Mouse (Mus musculus) large intestine, adult 2 months (tissue): ENCODE data around the gene Etv3. TPM values are rescaled to one million over a fixed set of nuclear protein-coding genes. Genes with fewer than 3 reads are reported as not detected.
A peak's percentile ranks its signal among the peaks of the same experiment; 100 is the strongest.
"Not testable (repeated sequence)": the region's sequence is repeated elsewhere in the genome, so short reads cannot be mapped to it uniquely, and the experiment has no call there.

ENCODE experiments used
- DNase-seq: peaks from one replicate; pipeline ENCODE4 v3.0.0-alpha.2; 2012; ENCODE audit warnings: low read depth, low spot score
- WGBS: fragments of 180-500 bp; shearing (Covaris S2); methylation state at CpG from one replicate; pipeline ENCODE4 v1.1.7; 2018; 5-methylcytosine and 5-hydroxymethylcytosine counted together
- polyA plus RNA-seq: library from polyadenylated mRNA; depleted of rRNA; stranded (reverse); fragments of >200 nt; gene quantifications from 2 replicates; pipeline ENCODE4 v1.2.3, GENCODE M21; 2012; rRNA removed

Etv3 gene
- polyA plus RNA-seq, 1 experiment, result 13.1 TPM

DNA sequence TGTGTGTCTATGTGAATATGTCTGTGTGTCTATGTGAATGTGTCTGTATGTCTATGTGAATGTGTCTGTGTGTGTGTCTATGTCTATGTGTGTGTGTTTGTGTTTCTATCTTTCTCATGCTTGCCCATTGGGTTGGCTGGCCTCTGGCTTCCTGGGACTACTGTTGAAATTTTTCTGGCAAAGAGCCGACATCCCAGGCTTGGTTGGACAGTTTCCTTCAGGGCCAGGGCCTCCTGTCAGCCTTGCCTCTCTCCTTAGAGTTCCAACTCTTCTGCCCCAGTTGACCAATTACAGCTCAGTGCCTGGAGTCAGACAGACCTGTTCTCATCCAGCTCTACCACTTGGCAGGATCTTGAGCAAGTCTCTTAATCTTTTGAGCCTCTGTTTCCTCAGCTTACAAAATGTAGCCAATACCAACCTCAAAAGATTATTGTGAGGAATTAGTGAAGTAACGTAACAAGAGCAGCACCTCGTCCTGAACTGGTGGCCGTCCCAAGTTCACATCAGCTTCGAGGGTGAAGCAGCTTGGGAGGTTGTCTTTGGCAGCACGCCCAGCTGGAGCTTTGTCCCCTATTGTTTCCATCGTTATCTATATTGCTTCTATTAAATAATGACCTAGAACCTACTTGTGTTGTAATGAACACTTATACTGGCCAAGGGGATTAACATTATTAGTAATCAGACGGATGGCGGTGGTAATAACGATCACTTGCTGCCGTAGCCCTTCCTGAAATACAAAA lies 28.2 kb downstream of the Etv3 start:
- WGBS, result 44% methylated on average over 11 of the region's 11 CpGs
- DNase-seq, result no peak

DNA sequence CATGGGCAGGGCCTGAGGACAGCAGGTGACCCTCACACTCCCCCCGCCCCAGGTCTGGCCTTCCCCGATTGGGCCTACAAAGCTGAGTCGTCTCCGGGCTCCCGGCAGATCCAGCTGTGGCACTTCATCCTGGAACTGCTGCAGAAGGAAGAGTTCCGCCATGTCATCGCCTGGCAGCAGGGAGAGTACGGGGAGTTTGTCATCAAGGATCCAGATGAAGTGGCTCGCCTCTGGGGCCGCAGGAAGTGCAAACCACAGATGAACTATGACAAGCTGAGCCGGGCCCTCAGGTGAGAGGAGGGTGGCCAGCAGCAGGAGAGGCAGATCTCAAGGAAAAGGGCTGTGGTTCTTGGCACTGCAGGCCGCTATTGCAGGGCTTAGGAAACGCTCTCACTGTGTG lies 29.7 kb downstream of the Etv3 start:
- WGBS, result 83% methylated on average over 13 of the region's 13 CpGs
- DNase-seq, result not testable (repeated sequence)

DNA sequence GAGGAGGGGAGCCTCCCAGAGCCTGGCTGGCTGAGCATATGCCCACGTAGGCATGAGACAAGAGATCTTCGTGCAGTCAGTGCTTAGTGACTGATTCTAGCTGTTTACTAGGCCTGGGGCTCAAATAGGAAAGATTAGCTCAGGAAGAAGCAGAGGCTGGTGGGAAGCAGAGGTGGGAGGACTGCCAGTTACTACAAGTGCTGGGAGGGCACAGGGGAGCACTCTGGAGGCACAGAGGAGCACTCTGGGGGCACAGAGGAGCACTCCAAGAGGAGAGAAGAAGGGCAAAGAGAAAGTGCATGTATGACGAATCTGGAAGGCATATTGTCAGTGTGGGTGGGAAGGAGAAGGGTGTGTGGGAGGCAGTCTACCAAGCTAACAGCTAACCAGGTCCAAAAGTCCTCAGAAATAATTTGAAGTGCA lies 30.9 kb downstream of the Etv3 start:
- 44% methylated on average over 3 of the region's 3 CpGs for WGBS
- DNase-seq, result peak; percentile 16

DNA sequence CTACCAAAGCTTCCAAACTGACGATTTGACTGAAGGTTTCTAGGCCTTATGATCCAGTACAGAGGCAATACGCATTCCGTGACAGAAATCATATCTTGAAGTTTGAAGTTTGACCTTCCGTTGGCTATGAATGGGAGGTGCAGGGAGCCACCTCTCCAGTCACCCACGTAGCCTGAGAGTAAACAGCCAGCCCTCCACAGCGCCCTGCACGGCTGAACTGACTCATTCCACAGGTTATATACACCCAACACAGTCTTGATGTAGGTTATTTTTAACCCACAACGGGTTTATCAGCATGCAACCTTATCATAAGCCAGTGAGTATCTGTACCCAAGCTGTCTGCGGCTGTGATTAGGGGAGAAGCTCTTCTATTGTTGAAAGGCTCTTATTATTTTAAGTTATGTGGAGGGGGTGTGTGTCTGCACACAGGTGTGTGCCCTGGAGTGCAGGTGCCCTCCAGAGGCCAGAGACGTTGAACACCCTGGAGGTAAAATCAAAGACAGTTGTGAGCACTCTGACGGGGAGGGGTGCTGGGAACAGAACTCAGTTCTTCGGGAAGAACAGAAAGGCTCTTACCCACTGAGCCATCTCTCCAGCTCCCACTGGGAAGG lies 31.6 kb downstream of the Etv3 start:
- DNase-seq, result peak; percentile 59
- 40% methylated on average over 12 of the region's 12 CpGs for WGBS

DNA sequence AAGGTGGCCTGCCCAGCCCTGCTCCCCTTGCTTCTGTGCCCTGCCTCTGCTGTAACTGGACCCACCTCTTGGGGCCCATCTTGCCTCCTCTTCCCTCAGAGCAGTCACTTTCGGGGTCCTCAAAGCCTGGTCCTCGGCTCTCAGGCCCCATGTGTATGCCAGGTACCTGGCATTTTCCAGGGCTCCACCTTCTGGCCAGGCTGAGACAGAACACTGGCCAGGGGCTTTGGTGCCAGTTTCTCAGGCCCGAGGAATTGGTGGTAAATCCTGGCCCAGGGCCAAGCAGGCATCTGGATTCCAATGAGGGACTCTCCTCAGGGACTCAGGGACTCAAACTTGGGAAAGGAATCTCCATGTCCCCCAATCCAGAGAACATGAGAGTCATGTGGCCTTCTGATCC lies 34.9 kb downstream of the Etv3 start:
- DNase-seq, result no peak
- WGBS, result 48% methylated on average over 3 of the region's 3 CpGs

DNA sequence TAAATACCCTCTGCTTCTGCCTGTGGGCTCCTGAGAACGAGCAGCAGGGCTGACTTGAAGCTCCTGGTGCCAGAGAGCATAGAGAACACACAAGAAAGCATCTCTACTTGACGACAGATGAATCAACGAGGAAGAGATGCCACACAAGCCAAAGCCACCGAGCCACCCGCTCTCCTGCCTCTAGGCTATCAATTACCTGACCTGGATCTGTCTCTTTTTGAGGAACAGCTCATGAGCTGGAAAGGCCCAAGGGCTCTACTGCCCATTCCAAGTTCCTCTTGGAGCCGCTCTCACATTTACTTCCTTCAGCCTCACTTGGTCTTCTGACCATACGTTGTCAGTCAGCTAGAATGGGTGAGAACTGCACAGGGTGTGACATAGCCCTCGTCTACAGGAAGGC lies 36.2 kb downstream of the Etv3 start:
- 58% methylated on average over 8 of the region's 8 CpGs for WGBS
- DNase-seq, result no peak

DNA sequence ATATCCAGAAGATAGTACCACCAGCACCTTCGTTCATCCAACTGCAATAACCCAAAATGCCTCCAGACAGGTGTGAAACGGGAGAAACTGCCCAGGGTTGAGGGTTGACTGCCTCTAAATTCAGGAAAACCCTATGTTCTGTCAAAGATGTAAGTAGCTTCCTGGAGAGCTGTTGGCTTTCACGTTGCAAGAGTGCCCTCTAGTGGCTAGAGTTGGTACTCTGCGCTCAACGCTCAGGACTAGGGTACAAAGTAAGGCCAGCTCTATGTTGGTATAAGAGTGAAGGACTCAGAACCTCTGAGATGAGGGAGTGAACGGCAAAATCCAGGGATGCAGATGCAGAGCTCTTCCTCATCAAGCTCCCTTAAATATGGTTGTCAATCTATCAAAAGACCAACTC lies 37.2 kb downstream of the Etv3 start:
- DNase-seq, result peak; percentile 69
- under 1% methylated on average over 6 of the region's 6 CpGs for WGBS

DNA sequence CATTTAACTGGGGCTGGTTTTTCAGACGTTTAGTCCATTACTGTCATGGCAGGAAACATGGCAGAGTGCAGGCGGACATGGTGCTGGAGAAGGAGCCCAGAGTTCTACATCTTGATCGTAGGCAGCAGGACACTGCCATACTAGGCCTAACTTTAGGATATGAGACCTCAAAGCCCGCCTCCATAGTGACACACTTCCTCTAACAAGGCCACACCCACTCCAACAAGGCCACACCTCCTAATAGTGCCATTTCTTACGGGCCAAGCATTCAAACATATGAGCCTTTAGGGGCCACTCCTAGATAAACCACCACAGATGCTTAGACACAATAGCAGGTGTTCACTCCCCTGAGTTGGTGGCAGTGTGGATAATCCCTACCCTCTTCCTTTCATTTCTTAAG lies 38.3 kb downstream of the Etv3 start:
- no peak for DNase-seq
- WGBS, result 71% methylated on average over 5 of the region's 5 CpGs

DNA sequence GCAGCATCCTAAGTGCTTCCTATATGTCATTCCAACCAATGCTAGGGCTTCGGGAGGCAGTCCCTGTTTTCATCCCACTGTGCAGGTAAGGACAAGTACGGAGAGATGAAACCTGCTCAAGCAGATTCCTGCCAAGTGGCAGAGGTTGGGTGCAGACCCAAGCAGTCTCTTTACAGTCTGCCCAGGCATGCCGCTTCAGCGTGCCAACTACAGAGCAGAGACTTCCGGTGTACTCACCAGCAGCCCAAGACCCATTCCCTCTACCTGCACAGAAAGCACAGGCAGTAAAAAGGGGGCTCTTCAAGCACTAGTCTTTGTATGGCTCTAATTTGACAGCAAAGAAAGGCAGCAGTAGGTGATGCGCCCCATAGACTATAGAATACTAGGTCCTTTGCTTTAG lies 40.4 kb downstream of the Etv3 start:
- DNase-seq, result no peak
- 77% methylated on average over 6 of the region's 6 CpGs for WGBS

DNA sequence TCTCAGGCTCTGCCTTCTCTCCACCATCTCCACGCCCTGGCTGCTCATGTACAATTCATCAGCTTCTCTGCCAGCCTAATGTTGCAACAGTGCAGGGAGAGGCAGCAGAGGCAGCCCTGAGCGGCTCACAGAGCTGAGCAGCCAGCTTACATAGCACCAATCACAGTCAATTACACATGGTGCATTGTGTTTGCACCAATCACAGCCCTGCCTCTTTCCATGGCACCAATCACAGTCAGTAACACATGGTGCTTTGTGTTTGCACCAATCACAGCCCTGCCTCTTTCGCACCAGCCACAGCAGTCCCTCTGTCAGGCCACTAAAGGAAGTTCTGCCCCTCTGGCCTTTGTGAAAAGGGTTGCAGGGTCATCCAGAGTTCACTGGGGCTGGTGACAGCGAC lies 40.9 kb downstream of the Etv3 start:
- peak; percentile 48 for DNase-seq

DNA sequence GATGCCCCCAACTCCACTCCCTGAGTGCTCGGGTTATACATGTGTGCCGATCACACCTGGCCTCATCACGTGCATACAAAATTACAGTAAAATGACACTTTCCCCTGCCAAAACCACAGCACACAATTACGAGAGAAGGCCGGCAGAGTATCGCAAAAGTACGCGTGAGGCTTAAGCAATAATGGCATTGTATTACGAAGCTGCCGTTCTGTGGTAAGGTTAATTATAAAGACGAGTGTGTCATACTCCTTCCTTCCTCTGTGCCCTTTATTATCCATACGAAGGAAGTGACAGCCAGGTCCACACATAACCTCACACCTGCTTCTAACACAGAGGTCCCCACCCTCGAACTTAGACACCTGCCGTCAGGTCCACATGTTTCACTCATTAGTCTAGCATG lies 42.3 kb downstream of the Etv3 start:
- 79% methylated on average over 14 of the region's 14 CpGs for WGBS
- no peak for DNase-seq

More for the DNA sequence above, 40.9 kb downstream of the Etv3 start:
- WGBS, result 5% methylated on average over 4 of the region's 4 CpGs

DNA sequence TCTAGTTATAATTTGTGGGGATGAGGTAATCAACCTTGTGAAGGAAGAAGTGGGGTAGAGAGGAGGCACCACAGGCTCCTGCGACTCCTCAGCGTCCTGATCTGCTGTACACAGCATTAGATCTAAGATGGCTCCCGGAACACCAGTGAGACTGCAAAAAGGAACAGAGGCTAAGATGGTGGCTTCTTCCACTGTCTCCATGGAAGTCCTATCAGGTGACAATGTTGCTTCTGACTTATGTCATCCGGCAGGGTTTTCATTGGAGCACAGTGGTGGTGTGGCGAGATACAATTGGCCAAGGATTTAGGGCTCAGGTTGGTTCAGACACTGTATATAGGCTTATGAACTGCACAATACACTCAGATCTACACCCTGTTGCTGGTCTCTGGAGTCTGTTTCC lies 43.5 kb downstream of the Etv3 start:
- 95% methylated on average over 5 of the region's 5 CpGs for WGBS
- DNase-seq, result no peak

DNA sequence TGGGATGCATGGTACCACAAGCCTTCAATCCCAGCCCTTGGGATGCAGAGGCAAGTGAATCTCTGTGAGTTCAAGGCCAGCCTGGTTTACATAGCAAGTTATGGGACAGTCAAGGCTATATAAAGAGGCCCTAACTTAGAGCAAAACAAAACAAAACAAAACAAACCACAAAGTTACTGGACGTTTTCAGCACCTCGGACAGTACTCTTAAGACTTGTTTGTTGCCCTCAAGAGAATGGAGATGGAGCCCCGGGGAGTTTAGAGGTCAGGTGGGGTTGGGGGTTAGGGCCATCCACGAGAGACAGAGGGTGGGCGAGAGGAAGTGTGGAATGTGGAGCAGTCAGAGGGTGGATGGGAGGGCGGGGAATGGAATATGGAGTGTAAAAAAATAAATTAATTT lies 50.6 kb downstream of the Etv3 start:
- no peak for DNase-seq
- 21% methylated on average over 6 of the region's 6 CpGs for WGBS

DNA sequence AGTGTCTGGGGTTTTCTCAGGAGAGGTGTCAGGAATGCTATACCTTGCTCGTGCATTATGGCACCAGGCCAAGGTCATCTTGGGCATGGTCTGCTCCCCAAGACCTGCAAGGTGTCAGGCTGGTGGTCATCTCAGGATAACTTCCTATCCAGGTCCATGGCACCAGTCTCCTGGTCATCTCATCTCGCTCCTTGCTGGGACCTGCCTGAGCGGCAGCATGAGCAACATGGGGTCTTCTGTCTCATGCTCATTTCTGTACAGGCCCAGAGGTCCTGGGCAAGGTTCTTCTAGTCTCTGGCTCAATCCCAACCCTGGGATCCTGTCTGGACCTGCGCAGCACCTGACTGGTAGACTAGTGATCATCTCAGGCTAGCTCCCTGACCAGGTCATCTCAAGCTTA lies 57.1 kb downstream of the Etv3 start:
- 90% methylated on average over 4 of the region's 4 CpGs for WGBS
- no peak for DNase-seq

Other genes with a start within 250 kb of the Etv3 start
- 0.12 and 0.43 TPM in 2 replicates for gene Cd5l, start 167.5 kb upstream of the Etv3 start, polyA plus RNA-seq
- 4.2 and 5.2 TPM in 2 replicates for gene Fcrl1, start 149.0 kb upstream of the Etv3 start, polyA plus RNA-seq
- gene Fcrl5, start 89.6 kb upstream of the Etv3 start, polyA plus RNA-seq, result 0.23 and 0.52 TPM in 2 replicates
- 23.9 and 34.2 TPM in 2 replicates for gene Arhgef11, start 92.2 kb downstream of the Etv3 start, polyA plus RNA-seq
- 0.31 TPM in 1 of 2 replicates, not detected in the other for gene Lrrc71, start 223.2 kb downstream of the Etv3 start, polyA plus RNA-seq